8 mouse cellular contexts compared by ENCODE assay signal in the genomic region with DNA sequence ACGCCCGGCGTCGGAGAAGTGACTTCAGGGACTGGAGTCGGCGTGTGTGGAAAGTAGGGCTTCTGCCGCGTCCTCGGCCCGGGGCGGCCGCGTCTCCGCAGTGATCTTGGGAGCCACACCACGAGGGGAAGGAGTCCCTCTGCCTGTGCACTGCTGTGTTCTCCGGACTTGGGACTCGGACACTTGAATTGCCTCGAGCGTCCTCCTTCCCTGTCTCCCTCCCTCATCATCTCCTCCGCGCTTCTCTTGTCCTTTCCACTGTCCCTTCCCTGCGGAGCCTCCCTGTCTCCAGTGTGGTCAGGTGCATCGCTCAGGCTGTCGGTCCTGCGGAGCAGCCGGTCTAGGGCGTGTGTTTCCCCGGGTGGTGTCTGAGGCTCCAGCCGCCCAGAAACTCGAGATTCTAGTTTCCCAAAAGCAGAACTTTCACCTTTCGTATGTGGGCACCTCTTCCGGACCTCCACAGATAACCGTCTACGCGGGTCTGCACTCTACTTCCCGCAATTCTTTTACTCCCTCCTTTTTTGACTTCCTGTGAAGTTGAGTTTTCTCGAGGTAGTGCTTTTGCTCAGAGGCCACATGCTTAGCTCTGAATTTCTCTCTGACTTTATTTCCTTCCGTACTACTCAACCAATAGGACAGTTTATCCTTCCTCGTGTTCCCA. TPM values are rescaled to one million over a fixed set of nuclear protein-coding genes. Genes with fewer than 3 reads are reported as not detected.
DNase-seq lines count a peak whose midpoint lies in the region; ATAC-seq and TF ChIP-seq lines count a peak whose summit lies in the region.

No protein-coding gene starts in this region.

- no peaks in the 10 kb centered on the region for H3K27me3 ChIP-seq in heart, embryonic 10.5 days (ENCODE audit: insufficient read depth, poor library complexity, severe bottlenecking)
- no peaks in the 10 kb centered on the region for H3K27me3 ChIP-seq in hindbrain, embryonic 13.5 days
- H3K27me3 ChIP-seq in stomach, embryonic 15.5 days (replicated peaks): no peaks in the 10 kb centered on the region

- intact Hi-C loops in heart, postnatal 25 days (cut with DNase I): loop anchor here (5.0 kb wide), 2 partner anchors 40 to 75 kb away; partner anchors contain the start of gene Cdc73

- H3K27ac ChIP-seq in heart, embryonic 10.5 days: peak overlapping the region; percentile 93
- no peak overlapping the region for H3K27ac ChIP-seq in cortical plate, adult 2 months (ENCODE audit: insufficient read depth, low read length)
- peak overlapping the region; percentile 82 for H3K27ac ChIP-seq in hindbrain, embryonic 13.5 days
- peak overlapping the region; percentile 60 for H3K27ac ChIP-seq in stomach, embryonic 15.5 days

- no peaks in the 10 kb centered on the region for H3K9me3 ChIP-seq in heart, embryonic 10.5 days
- no peaks in the 10 kb centered on the region for H3K9me3 ChIP-seq in hindbrain, embryonic 13.5 days
- no peaks in the 10 kb centered on the region for H3K9me3 ChIP-seq in stomach, embryonic 15.5 days

- H3K36me3 ChIP-seq in heart, embryonic 10.5 days: peaks cover 3% of the 10 kb centered on the region; the same call in 1 of the 2 replicates
- H3K36me3 ChIP-seq in hindbrain, embryonic 13.5 days: no peaks in the 10 kb centered on the region
- no peaks in the 10 kb centered on the region for H3K36me3 ChIP-seq in stomach, embryonic 15.5 days

- H3K4me1 ChIP-seq in heart, embryonic 10.5 days: peaks cover 7% of the 10 kb centered on the region; the same call in 1 of the 2 replicates
- H3K4me1 ChIP-seq in cortical plate, adult 2 months (ENCODE audit: control insufficient read depth, insufficient read depth, low read length): peaks cover 11% of the 10 kb centered on the region
- H3K4me1 ChIP-seq in hindbrain, embryonic 13.5 days (replicated peaks): peaks cover 36% of the 10 kb centered on the region
- no peaks in the 10 kb centered on the region for H3K4me1 ChIP-seq in stomach, embryonic 15.5 days

- peak; percentile 29 for ATAC-seq in CD4-positive, CD25-positive, alpha-beta regulatory T cell, adult 4 months
- ATAC-seq in hindbrain, embryonic 13.5 days (ENCODE audit: low FRiP score): peak; percentile 67
- ATAC-seq in stomach, embryonic 15.5 days (ENCODE audit: insufficient read depth, low FRiP score, low read depth): peak; percentile 12; the same call in 1 of the 2 replicates

- H3K9ac ChIP-seq in hindbrain, embryonic 13.5 days: peak overlapping the region; percentile 91
- H3K9ac ChIP-seq in stomach, embryonic 15.5 days: peak overlapping the region; percentile 58

- H3K4me3 ChIP-seq in heart, embryonic 10.5 days: peak overlapping the region; percentile 90
- H3K4me3 ChIP-seq in cortical plate, adult 2 months (ENCODE audit: insufficient read depth, low read length): peak overlapping the region; percentile 84
- H3K4me3 ChIP-seq in hindbrain, embryonic 13.5 days: peak overlapping the region; percentile 86
- peak overlapping the region; percentile 63 for H3K4me3 ChIP-seq in stomach, embryonic 15.5 days (replicated peaks)

- no peak for TF ChIP-seq CTCF in cortical plate, adult 2 months (IDR thresholded peaks at IDR 0.05; ENCODE audit: extremely low read depth, insufficient read depth, low read length)

- TF ChIP-seq POLR2A in cortical plate, adult 2 months (IDR thresholded peaks at IDR 0.05; ENCODE audit: extremely low read depth, insufficient read depth, low read length): no peak

- WGBS in heart, embryonic 10.5 days: under 1% methylated on average over 39 of the region's 39 CpGs
- under 1% methylated on average over 38 of the region's 39 CpGs for WGBS in hindbrain, embryonic 13.5 days
- under 1% methylated on average over 35 of the region's 39 CpGs for WGBS in stomach, embryonic 15.5 days

- H3K4me2 ChIP-seq in hindbrain, embryonic 13.5 days: peak overlapping the region; percentile 91
- peak overlapping the region; percentile 83 for H3K4me2 ChIP-seq in stomach, embryonic 15.5 days

- peak; percentile 83 for DNase-seq in heart, embryonic 10.5 days (ENCODE audit: low spot score)
- DNase-seq in heart, postnatal 25 days (ENCODE audit: low spot score): no peak
- peak; percentile 9 for DNase-seq in lung, postnatal 36 days
- no peak for DNase-seq in cerebellum, adult 8-10 months

RNA-seq across cellular contexts. Expression of gene Uchl5, which starts 0.6 kb away (rescaled TPM):
- 88.5 and 109 TPM in 2 replicates for polyA plus RNA-seq in heart, embryonic 10.5 days (2016; fragmentation: Nextera tagmentation; extraction: Ambion mirVana)
- 10 to 100 TPM; 15.5 to 16.2 TPM for total RNA-seq in heart, postnatal 25 days (2021)
- polyA plus RNA-seq in CD4-positive, CD25-positive, alpha-beta regulatory T cell, adult 4 months (2017; shearing (Covaris generic)): 10 to 100 TPM; 47.8 to 56.9 TPM
- 32.0 and 33.6 TPM in 2 replicates for polyA plus RNA-seq in cortical plate, adult 2 months (2012; rRNA removed)
- 65.9 and 76.9 TPM in 2 replicates for polyA plus RNA-seq in hindbrain, embryonic 13.5 days (2015; fragmentation: Nextera tagmentation; extraction: Ambion mirVana)
- 113 and 119 TPM in 2 replicates for polyA plus RNA-seq in stomach, embryonic 15.5 days (2015; fragmentation: Nextera tagmentation; extraction: Ambion mirVana)

RNA-seq across cellular contexts. Expression of gene Trove2, which starts 0.8 kb away (rescaled TPM):
- polyA plus RNA-seq in heart, embryonic 10.5 days (2016; fragmentation: Nextera tagmentation; extraction: Ambion mirVana): 14.2 and 16.6 TPM in 2 replicates
- 1 to 10 TPM; 7.5 to 9.2 TPM for total RNA-seq in heart, postnatal 25 days (2021)
- 1 to 10 TPM; 3.4 to 4.7 TPM for polyA plus RNA-seq in CD4-positive, CD25-positive, alpha-beta regulatory T cell, adult 4 months (2017; shearing (Covaris generic))
- polyA plus RNA-seq in cortical plate, adult 2 months (2012; rRNA removed): 13.0 and 13.5 TPM in 2 replicates
- polyA plus RNA-seq in hindbrain, embryonic 13.5 days (2015; fragmentation: Nextera tagmentation; extraction: Ambion mirVana): 39.9 and 40.6 TPM in 2 replicates
- 14.0 and 14.7 TPM in 2 replicates for polyA plus RNA-seq in stomach, embryonic 15.5 days (2015; fragmentation: Nextera tagmentation; extraction: Ambion mirVana)

Comparison
In these comparisons a context has a peak if more than half of its experiments do, and no peak if none do; other contexts are left out.
1. DNase-seq: peak in heart, embryonic 10.5 days (single experiment) and lung, postnatal 36 days (single experiment); none in heart, postnatal 25 days (single experiment) and cerebellum, adult 8-10 months (single experiment).
2. ATAC-seq: peak in every context shown above with its lines; median percentile 67 in hindbrain, embryonic 13.5 days; 29 in CD4-positive, CD25-positive, alpha-beta regulatory T cell, adult 4 months; 12 in stomach, embryonic 15.5 days.
3. Peak in every context shown above with its lines, with median percentiles within 50 percentile points of each other: H3K4me3 ChIP-seq.